Mouse (Mus musculus) forebrain, embryonic 14.5 days (tissue): ENCODE results near the gene Hs6st1. TPM values are rescaled to one million over a fixed set of nuclear protein-coding genes. Genes with fewer than 3 reads are reported as not detected.

Source experiments
- ATAC-seq: fragments of 200-750 bp; cut with Nextera tagmentation; 2 replicates; pipeline ENCODE4 v1.8.0; 2017; ENCODE audit warnings: mild to moderate bottlenecking, moderate library complexity
- DNase-seq: peaks from one replicate; pipeline ENCODE4 v3.0.0-alpha.2; 2015; ENCODE audit warnings: low spot score
- H3K27ac ChIP-seq: fragments of 300-500 bp; sonication (generic); 2 replicates; pipeline ENCODE4 v1.5.1; 2014; ENCODE audit warnings: low read depth, mild to moderate bottlenecking, control low read depth, low read length, moderate library complexity
- H3K27me3 ChIP-seq: fragments of 300-500 bp; sonication (generic); replicated peaks from 2 replicates; pipeline ENCODE4 v1.6.1; 2014; ENCODE audit warnings: low read length, control low read depth, mixed read lengths; ENCODE audit not compliant: control insufficient read depth, insufficient read depth
- H3K36me3 ChIP-seq: fragments of 300-500 bp; sonication (generic); 2 replicates; pipeline ENCODE4 v1.6.1; 2014; ENCODE audit warnings: low read length, control low read depth; ENCODE audit not compliant: control insufficient read depth, insufficient read depth
- H3K4me1 ChIP-seq: fragments of 300-500 bp; sonication (generic); 2 replicates; pipeline ENCODE4 v1.6.1; 2014; ENCODE audit warnings: antibody characterized with exemption, low read length, control low read depth; ENCODE audit not compliant: control insufficient read depth, insufficient read depth
- H3K4me2 ChIP-seq: fragments of 300-500 bp; sonication (generic); 2 replicates; pipeline ENCODE4 v1.6.1; 2014; ENCODE audit warnings: mild to moderate bottlenecking, control low read depth, low read length
- H3K4me3 ChIP-seq: fragments of 300-500 bp; sonication (generic); 2 replicates; pipeline ENCODE4 v1.5.1; 2014; ENCODE audit warnings: low read depth, low read length, control low read depth
- H3K9ac ChIP-seq: fragments of 300-500 bp; sonication (generic); 2 replicates; pipeline ENCODE4 v1.6.1; 2014; ENCODE audit warnings: mild to moderate bottlenecking, low read length, control low read depth, moderate library complexity
- H3K9me3 ChIP-seq: fragments of 300-500 bp; sonication (generic); replicated peaks from 2 replicates; pipeline ENCODE4 v1.6.1; 2016; ENCODE audit warnings: low read length, control low read depth, mixed read lengths; ENCODE audit not compliant: control insufficient read depth
- WGBS: fragments of 180-500 bp; shearing (Covaris S2); extraction: QIAGEN DNeasy Blood & Tissue Kit; methylation state at CpG from one replicate; pipeline ENCODE4 v1.1.7; 2014; 5-methylcytosine and 5-hydroxymethylcytosine counted together
- polyA plus RNA-seq: library from polyadenylated mRNA; unstranded; fragments of >200 nt; fragmentation: Nextera tagmentation; extraction: Ambion mirVana; gene quantifications from 2 replicates; pipeline ENCODE4 v1.2.1, GENCODE M21; 2014

Gene Hs6st1
- polyA plus RNA-seq, 1 experiment from 2014 or later = 10.6 TPM

- no peaks in the 10 kb centered on the region for H3K27me3 ChIP-seq
- peak overlapping the region; percentile 78 for H3K4me2 ChIP-seq
- H3K27ac ChIP-seq = peak overlapping the region; percentile 72
- no peaks in the 10 kb centered on the region for H3K36me3 ChIP-seq
- WGBS = under 1% methylated on average over 57 of the region's 76 CpGs
- DNase-seq = peak; percentile 74
- peak; percentile 66 for ATAC-seq
- peak overlapping the region; percentile 82 for H3K4me3 ChIP-seq
- peaks cover 45% of the 10 kb centered on the region for H3K4me1 ChIP-seq
- H3K9me3 ChIP-seq = no peaks in the 10 kb centered on the region
- H3K9ac ChIP-seq = peak overlapping the region; percentile 84
Measured at GRCm38 (mm10) chr1:36068531-36069120, 426 bp downstream of the Hs6st1 start.

GRCm38 (mm10) chr1:36069291-36069771 lies 1.1 kb downstream of the Hs6st1 start:
- Histone ChIP-seq H3K4me3 (peak overlapping the region; percentile 82), H3K9me3 (no peaks in the 10 kb centered on the region), H3K4me1 (peaks cover 44% of the 10 kb centered on the region), H3K4me2 (peak overlapping the region; percentile 78), H3K27me3 (no peaks in the 10 kb centered on the region), H3K9ac (peak overlapping the region; percentile 84), H3K27ac (no peak overlapping the region), H3K36me3 (no peaks in the 10 kb centered on the region)
- under 1% methylated on average over 13 of the region's 13 CpGs for WGBS
- ATAC-seq (no peak), DNase-seq (no peak)

GRCm38 (mm10) chr1:36070190-36070589 lies 2.0 kb downstream of the Hs6st1 start:
- Histone ChIP-seq H3K4me3 (peak overlapping the region; percentile 82), H3K4me2 (peak overlapping the region; percentile 78), H3K9ac (peak overlapping the region; percentile 84), H3K36me3 (no peaks in the 10 kb centered on the region), H3K27me3 (no peaks in the 10 kb centered on the region), H3K27ac (no peak overlapping the region), H3K4me1 (peaks cover 40% of the 10 kb centered on the region), H3K9me3 (no peaks in the 10 kb centered on the region)
- DNase-seq (no peak), ATAC-seq (no peak)
- WGBS = 47% methylated on average over 6 of the region's 6 CpGs

- DNase-seq = no peak
- Histone ChIP-seq H3K9me3 (no peaks in the 10 kb centered on the region), H3K36me3 (no peaks in the 10 kb centered on the region), H3K4me3 (peak overlapping the region; percentile 82), H3K27me3 (no peaks in the 10 kb centered on the region), H3K4me1 (peaks cover 37% of the 10 kb centered on the region), H3K4me2 (peak overlapping the region; percentile 78), H3K9ac (peak overlapping the region; percentile 84), H3K27ac (no peak overlapping the region)
- no peak for ATAC-seq
- WGBS = 44% methylated on average over 3 of the region's 3 CpGs
Measured at GRCm38 (mm10) chr1:36070740-36071139, 2.5 kb downstream of the Hs6st1 start.

- WGBS = 82% methylated on average over 7 of the region's 7 CpGs
- H3K4me2 ChIP-seq = peak overlapping the region; percentile 78
- no peaks in the 10 kb centered on the region for H3K9me3 ChIP-seq
- DNase-seq = no peak
- no peak overlapping the region for H3K9ac ChIP-seq
- no peak overlapping the region for H3K27ac ChIP-seq
- no peak for ATAC-seq
- peaks cover 37% of the 10 kb centered on the region for H3K4me1 ChIP-seq
- H3K27me3 ChIP-seq = no peaks in the 10 kb centered on the region
- H3K4me3 ChIP-seq = peak overlapping the region; percentile 1; the same call in 1 of the 2 replicates
- no peaks in the 10 kb centered on the region for H3K36me3 ChIP-seq
Measured at GRCm38 (mm10) chr1:36071176-36071575, 3.0 kb downstream of the Hs6st1 start.

- Histone ChIP-seq H3K4me3 (peak overlapping the region; percentile 1; the same call in 1 of the 2 replicates), H3K4me1 (peaks cover 38% of the 10 kb centered on the region), H3K27ac (no peak overlapping the region), H3K27me3 (no peaks in the 10 kb centered on the region), H3K9ac (no peak overlapping the region), H3K4me2 (peak overlapping the region; percentile 78), H3K9me3 (no peaks in the 10 kb centered on the region), H3K36me3 (no peaks in the 10 kb centered on the region)
- DNase-seq (no peak), ATAC-seq (no peak)
- 85% methylated on average over 3 of the region's 3 CpGs for WGBS
Measured at GRCm38 (mm10) chr1:36071611-36072010, 3.4 kb downstream of the Hs6st1 start.

GRCm38 (mm10) chr1:36072588-36073556 lies 4.7 kb downstream of the Hs6st1 start:
- H3K9me3 ChIP-seq = no peaks in the 10 kb centered on the region
- H3K9ac ChIP-seq = no peak overlapping the region
- ATAC-seq = no peak
- H3K27me3 ChIP-seq = no peaks in the 10 kb centered on the region
- WGBS = 65% methylated on average over 11 of the region's 11 CpGs
- peak overlapping the region; percentile 78 for H3K4me2 ChIP-seq
- no peak overlapping the region for H3K27ac ChIP-seq
- no peak overlapping the region for H3K4me3 ChIP-seq
- no peaks in the 10 kb centered on the region for H3K36me3 ChIP-seq
- peaks cover 41% of the 10 kb centered on the region for H3K4me1 ChIP-seq
- DNase-seq = no peak

GRCm38 (mm10) chr1:36073566-36073965 lies 5.4 kb downstream of the Hs6st1 start:
- Histone ChIP-seq H3K9ac (no peak overlapping the region), H3K27ac (no peak overlapping the region), H3K4me3 (no peak overlapping the region), H3K27me3 (no peaks in the 10 kb centered on the region), H3K4me1 (peaks cover 41% of the 10 kb centered on the region), H3K4me2 (no peak overlapping the region), H3K9me3 (no peaks in the 10 kb centered on the region), H3K36me3 (no peaks in the 10 kb centered on the region)
- ATAC-seq (no peak), DNase-seq (no peak)
- WGBS = 90% methylated on average over 8 of the region's 8 CpGs
